Mouse (Mus musculus): ENCODE results near the gene Terb2.

DNA sequence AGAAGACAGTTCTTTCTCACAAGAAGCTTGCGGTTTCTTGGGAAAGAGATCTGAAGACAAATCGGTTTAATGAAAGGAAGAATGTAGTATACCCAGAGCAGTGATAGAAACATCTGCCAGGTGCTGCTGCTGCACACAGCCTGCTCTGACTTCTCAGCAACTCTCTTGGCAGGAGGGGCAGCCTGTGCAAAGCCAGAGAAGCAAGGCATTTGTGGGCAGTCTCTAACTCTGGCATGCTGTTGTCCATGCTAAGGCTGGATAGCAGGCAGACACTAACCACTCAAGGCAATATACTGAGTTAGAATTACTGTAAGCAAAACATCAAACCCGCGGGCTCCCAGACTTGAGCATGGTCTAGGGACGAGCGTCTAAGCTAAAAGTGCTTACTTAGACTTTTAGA, 26.4 kb upstream of the Terb2 start:
- TF ChIP-seq JUND (IDR thresholded peaks at IDR 0.05; ENCODE audit: low read depth, low read length) (no peak), CTCF (IDR thresholded peaks at IDR 0.05 in 2 of 3, conservative IDR thresholded peaks at IDR 0.05 in 1 of 3; ENCODE audit: control insufficient read depth in 1 of 3, insufficient read depth in 1 of 3, low read depth in 2 of 3, low read length in 3 of 3, poor library complexity in 1 of 3, severe bottlenecking in 1 of 3) (no peak), CHD2 (IDR thresholded peaks at IDR 0.05; ENCODE audit: low read length) (no peak), POLR2A (IDR thresholded peaks at IDR 0.05; ENCODE audit: control insufficient read depth in 1 of 2, insufficient read depth in 1 of 2, low read depth in 1 of 2, low read length in 2 of 2, poor library complexity in 1 of 2) (no peak), TAL1 (IDR thresholded peaks at IDR 0.05; ENCODE audit: low read length) (no peak), MYB (IDR thresholded peaks at IDR 0.05; ENCODE audit: low read depth, low read length) (no peak), MAZ (IDR thresholded peaks at IDR 0.05; ENCODE audit: low read depth, low read length) (no peak)

All from MEL (cell line).